Mouse (Mus musculus) MEL (cell line): Measurements from ENCODE around the gene Rtraf.

Source experiments
- CTCF ChIP-seq, 3 experiments: IDR thresholded peaks in 2 of 3; conservative IDR thresholded peaks in 1 of 3; 2 replicates each; pipeline ENCODE4 v1.5.1; 2011 to 2012; ENCODE audit warnings: low read length in 3 of 3, low read depth in 2 of 3, mild to moderate bottlenecking in 2 of 3, improper control_type of control experiment in 1 of 3, inconsistent platforms in 1 of 3, mixed read lengths in 1 of 3, moderate library complexity in 1 of 3; ENCODE audit not compliant: control insufficient read depth in 1 of 3, insufficient read depth in 1 of 3, poor library complexity in 1 of 3, severe bottlenecking in 1 of 3
- JUND ChIP-seq: IDR thresholded peaks from 2 replicates; pipeline ENCODE4 v1.6.1; 2011; ENCODE audit warnings: low read depth, mild to moderate bottlenecking, improper control_type of control experiment, low read length
- POLR2A ChIP-seq, 2 experiments: IDR thresholded peaks; 2 replicates each; pipeline ENCODE4 v1.6.1; 2011 to 2012; ENCODE audit warnings: low read length in 2 of 2, mild to moderate bottlenecking in 2 of 2, control low read depth in 1 of 2, improper control_type of control experiment in 1 of 2, low read depth in 1 of 2, moderate library complexity in 1 of 2; ENCODE audit not compliant: control insufficient read depth in 1 of 2, insufficient read depth in 1 of 2, poor library complexity in 1 of 2
- TCF12 ChIP-seq: IDR thresholded peaks from 2 replicates; pipeline ENCODE4 v1.6.1; 2014; ENCODE audit warnings: low read depth, mild to moderate bottlenecking, inconsistent platforms, low read length, improper control_type of control experiment, moderate library complexity
- USF1 ChIP-seq: IDR thresholded peaks from 2 replicates; pipeline ENCODE4 v1.6.1; 2014; ENCODE audit warnings: low read depth, mild to moderate bottlenecking, inconsistent platforms, low read length, improper control_type of control experiment, moderate library complexity
- ZKSCAN1 ChIP-seq: IDR thresholded peaks from 2 replicates; pipeline ENCODE4 v1.6.1; 2012; ENCODE audit warnings: low read depth, mild to moderate bottlenecking, inconsistent platforms, low read length, improper control_type of control experiment, moderate library complexity
- ZMIZ1 ChIP-seq: IDR thresholded peaks from 2 replicates; pipeline ENCODE4 v1.6.1; 2012; ENCODE audit warnings: low read depth, mild to moderate bottlenecking, inconsistent platforms, low read length, improper control_type of control experiment, moderate library complexity

DNA sequence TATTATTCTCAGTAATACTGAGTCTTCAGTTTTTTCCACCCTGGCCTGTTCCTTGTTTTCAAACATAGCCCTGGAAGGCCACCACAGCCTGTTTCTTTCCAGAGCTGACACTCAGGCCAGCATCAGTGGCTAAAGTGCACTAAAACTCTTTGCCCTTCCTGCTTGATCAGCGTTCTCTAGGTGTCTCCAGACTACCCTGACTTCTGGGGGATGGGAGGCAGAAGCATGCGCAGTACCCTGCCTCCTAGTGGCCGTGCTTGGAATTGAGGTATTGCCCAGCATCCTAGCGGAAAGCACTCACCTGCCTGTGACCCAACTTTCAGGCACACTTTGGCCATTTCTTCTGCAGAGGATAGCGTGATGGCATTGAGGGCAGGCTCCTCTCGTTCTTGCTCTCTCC is 46.7 kb downstream of the Rtraf start:
- TF ChIP-seq USF1 (no peak), JUND (no peak), ZKSCAN1 (no peak), CTCF (IDR thresholded peaks at IDR 0.05 in 2 of 3, conservative IDR thresholded peaks at IDR 0.05 in 1 of 3; ENCODE audit: control insufficient read depth in 1 of 3, insufficient read depth in 1 of 3, low read depth in 2 of 3, low read length in 3 of 3, poor library complexity in 1 of 3, severe bottlenecking in 1 of 3) (peak in 2 of 3 experiments; percentile 20 to 24; a peak in 3 of 6 replicates), POLR2A (IDR thresholded peaks at IDR 0.05; ENCODE audit: control insufficient read depth in 1 of 2, insufficient read depth in 1 of 2, low read depth in 1 of 2, low read length in 2 of 2, poor library complexity in 1 of 2) (no peak), TCF12 (no peak), ZMIZ1 (no peak)
